Mouse (Mus musculus) ES-Bruce4 (cell line): Measurements from ENCODE around the gene Porcn.

ENCODE experiments used
- CTCF ChIP-seq: IDR thresholded peaks from one replicate; pipeline ENCODE4 v1.8.1; 2011; ENCODE audit warnings: low read depth, low read length
- EP300 ChIP-seq: IDR thresholded peaks from 2 replicates; pipeline ENCODE4 v1.6.1; 2011; ENCODE audit warnings: low read depth, low read length; ENCODE audit not compliant: insufficient read depth

DNA sequence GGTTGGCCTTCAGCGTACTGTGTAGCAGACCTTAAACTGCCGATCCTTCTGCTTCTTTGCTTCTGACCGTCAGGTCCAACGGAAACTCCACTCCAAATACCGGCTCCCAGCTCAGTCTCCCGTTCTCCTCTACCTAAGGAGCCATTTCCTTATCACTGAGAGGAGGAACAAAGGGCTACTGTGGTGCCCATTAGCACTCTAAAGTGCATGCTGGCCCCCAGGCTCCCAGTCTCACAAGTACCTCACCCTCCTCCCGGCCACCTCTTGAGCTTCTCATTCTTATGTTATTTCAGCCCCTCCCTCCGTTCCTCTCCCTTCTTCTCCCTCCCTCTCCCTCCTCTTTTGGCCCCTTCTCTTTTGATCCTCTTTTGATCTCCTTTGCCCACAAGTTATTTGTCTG is 13.3 kb upstream of the Porcn start:
- TF ChIP-seq CTCF: no peak
- TF ChIP-seq EP300: peak; percentile 91
